Mouse (Mus musculus) gastrocnemius, postnatal 36 days (tissue): ENCODE data around the gene Rrp9. TPM values are rescaled to one million over a fixed set of nuclear protein-coding genes. Genes with fewer than 3 reads are reported as not detected.
A peak's percentile ranks its signal among the peaks of the same experiment; 100 is the strongest.

ENCODE experiments used
- DNase-seq, 2 experiments: peaks; one replicate each; pipeline ENCODE4 v3.0.0; 2022
- intact Hi-C: fragments of 180-260 bp; cut with DNase I; formaldehyde crosslinking; loops from one replicate; pipeline ENCODE4 v1.15.1; 2025
- long read RNA-seq, 2 experiments: library from polyadenylated mRNA; stranded (forward); transcript quantifications; one replicate each; pipeline ENCODE4 v2.0.0; 2021
- total RNA-seq, 2 experiments: library from RNA; stranded (reverse); gene quantifications; 2 replicates each; pipeline ENCODE4 v1.2.3; 2021

Rrp9 gene
- 10 to 100 TPM; 16.7 to 22.2 TPM for total RNA-seq
- long read RNA-seq, experiment 1, transcript Rrp9-201 (15 exons, 1,586 nt): major isoform, 13 of 16 reads
- long read RNA-seq, experiment 1, partial matches to known transcripts: 1 of 16 reads
- long read RNA-seq, experiment 1, other reads (novel, unspliced or antisense): 2 of 16 reads
- long read RNA-seq, experiment 2, transcript Rrp9-201 (15 exons, 1,586 nt): major isoform, 28 of 34 reads
- long read RNA-seq, experiment 2, partial matches to known transcripts: 2 of 34 reads
- long read RNA-seq, experiment 2, other reads (novel, unspliced or antisense): 4 of 34 reads

DNA sequence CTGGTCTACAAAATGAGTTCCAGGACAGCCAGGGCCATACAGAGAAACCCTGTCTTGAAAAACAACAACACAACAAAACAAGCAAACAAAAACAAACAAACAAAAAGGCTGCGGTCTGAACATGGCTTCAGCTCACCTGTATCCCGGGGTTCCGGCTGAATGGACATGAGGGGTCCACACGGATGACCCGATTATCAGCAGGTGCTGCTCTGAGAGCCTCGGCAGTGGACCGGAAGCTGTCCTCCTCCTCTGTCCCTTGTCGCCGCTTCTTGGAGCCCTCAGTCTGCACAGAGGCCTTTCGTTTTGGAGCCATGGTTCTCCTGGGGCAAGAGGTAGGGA is at the start of gene Rrp9:
Gene Rrp9 (plus strand): TSS at position 301 of the 339 bp plus-strand sequence.
- DNase-seq: peak in 1 of 2 experiments; percentile 6
- intact Hi-C loops: loop anchor here (2.0 to 5.0 kb wide), 4 partner anchors 27 to 187 kb away; partner anchors contain the start of gene Dusp7

DNA sequence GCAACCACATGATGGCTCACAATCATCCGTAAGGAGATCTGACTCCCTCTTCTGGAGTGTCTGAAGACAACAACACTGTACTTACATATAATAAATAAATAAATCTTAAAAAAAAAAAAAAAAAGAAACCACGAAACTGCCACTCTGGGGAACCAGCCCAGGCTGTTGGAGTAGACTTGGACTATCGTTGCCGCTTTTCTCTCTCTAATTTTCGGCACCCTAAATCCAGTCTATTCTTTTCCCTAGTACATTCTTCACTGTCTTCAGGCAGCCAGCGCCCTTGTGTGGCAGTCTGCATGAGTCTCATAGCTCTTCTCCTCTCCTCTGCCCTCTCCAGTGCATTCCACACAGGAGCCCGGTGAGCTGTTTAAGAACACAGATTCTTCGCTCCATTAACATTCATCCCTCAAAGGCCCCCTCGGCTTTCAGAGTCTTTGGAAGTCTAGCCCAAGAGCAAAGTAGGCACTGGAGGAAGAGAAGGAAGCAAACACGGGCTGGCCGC is 47.0 kb upstream of the Rrp9 start:
- no peak for DNase-seq
- intact Hi-C loops: loop anchor here (10.0 kb wide), 1 partner anchor 214 kb away; no protein-coding TSS in a partner anchor

DNA sequence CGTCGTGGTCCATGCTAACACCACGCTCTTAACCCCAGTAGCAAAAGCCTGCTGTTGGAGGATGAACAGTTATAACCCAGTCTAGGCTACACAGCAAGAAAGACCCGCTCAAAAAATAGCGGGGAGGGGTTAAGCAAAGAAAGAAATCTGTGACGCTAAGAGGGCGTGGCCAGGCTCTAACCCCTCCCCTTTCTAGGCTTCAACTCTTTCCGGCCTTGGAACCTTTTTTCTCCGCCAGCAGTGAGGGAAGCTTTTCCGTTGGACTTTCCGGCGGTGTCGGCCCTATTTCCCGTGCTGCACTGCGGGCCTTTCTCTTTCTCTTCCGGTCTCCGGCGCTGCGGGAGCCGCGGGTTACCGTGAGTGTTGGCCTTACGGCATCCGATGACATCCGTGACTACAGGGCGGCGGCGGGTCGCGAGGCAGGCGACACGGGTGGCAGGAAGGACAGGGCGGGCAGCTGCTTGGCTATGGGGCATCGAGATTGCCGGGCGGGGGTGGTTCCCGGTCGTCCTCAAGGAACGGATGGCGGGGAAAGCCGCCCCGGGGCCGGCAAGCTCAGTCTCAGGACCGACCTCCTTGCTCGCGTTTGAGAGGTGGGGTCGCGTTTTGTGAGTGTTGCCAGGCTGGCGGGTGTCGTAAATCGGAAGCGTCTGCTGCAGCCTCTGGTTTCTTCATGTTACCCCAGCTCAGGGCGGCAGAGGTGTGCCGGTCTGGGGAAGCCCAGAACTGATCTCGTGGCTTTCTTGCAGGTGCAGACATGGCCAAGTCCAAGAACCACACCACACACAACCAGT is 46.3 kb upstream of the Rrp9 start, which contains the start of gene Rpl29:
Gene Rpl29 (plus strand): TSS at position 234 of the 794 bp plus-strand sequence.
- peak; percentile 90 to 96 for DNase-seq

DNA sequence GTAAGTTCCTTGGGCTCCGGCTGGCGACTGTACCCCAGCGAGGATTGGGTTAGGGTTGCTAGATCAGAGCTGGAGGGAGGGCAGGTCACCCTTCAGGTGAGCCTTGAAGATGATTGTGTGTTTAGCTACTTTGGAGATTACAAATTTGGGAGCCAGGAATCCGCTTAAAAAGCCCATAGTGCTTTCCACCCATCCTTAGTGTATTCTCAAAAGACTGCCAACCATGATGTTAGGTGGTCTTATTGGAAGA is 45.8 kb upstream of the Rrp9 start:
- DNase-seq: no peak
- intact Hi-C loops: loop anchor here (10.0 kb wide), 1 partner anchor 255 kb away; the partner anchor contains the start of gene Wdr82

More for the DNA sequence above, 46.3 kb upstream of the Rrp9 start, which contains the start of gene Rpl29:
- intact Hi-C loops: loop anchor here (10.0 kb wide), 2 partner anchors 215 to 255 kb away; partner anchors contain the start of gene Wdr82

DNA sequence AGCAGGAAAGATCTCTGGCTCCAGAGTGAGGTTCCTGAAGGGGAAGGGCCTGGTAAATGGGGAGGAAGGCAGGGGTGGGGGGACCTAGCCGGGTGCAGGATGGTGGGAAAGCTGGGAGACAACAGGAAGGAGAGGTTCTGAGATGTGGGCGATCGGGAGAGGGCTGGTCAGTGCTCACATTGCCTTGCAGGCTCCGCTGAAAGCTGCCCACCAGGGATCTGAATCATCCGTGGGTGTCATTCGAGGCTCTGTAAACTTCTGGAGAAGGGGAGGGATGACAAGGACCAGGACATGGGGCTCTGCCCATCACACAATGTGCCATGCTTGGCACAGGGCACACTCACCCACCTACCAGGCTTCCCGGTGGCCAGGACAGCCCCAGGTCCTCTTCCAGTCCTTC is 42.4 kb upstream of the Rrp9 start:
- no peak for DNase-seq
- intact Hi-C loops: loop anchor here (10.0 kb wide), 1 partner anchor 259 kb away; the partner anchor contains the start of gene Wdr82

DNA sequence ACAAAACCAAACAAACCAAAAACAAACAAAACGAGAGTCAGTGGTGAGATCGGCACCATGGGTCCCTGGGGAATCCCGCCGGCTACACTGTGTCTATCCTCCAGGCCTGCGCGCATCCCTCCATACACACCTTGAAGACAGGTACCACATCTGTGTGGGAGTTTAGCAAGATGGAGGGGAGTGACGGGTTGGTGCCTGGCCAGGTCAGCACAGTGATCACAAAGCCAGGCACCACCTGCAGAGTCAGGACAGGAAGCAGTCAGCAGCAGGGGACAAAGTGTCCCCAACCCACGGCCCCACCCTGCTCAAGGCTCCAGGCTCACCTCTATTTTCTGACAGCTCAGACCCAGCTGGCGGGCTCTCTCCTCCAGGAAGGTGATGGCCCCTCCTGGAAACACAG is 39.2 kb upstream of the Rrp9 start:
- intact Hi-C loops: loop anchor here (10.0 kb wide), 1 partner anchor 262 kb away; the partner anchor contains the start of gene Wdr82
- no peak for DNase-seq

DNA sequence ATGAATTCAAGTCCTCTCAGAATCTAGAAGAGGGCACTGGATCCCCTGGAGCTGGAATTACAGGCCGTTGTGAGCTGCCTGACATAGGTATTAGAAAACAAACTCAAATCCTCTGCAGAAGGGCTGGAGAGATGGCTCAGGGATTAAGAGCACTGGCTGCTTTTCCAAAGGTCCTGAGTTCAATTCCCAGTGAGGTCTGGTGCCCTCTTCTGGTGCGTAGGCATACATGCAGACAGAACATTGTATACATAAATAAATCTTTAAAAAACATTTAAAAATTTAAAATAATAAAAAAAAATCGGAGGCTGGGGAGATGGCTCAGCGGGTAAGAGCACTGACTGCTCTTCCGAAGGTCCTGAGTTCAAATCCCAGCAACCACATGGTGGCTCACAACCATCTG is 33.1 kb upstream of the Rrp9 start:
- no peak for DNase-seq
- intact Hi-C loops: no loop called here

DNA sequence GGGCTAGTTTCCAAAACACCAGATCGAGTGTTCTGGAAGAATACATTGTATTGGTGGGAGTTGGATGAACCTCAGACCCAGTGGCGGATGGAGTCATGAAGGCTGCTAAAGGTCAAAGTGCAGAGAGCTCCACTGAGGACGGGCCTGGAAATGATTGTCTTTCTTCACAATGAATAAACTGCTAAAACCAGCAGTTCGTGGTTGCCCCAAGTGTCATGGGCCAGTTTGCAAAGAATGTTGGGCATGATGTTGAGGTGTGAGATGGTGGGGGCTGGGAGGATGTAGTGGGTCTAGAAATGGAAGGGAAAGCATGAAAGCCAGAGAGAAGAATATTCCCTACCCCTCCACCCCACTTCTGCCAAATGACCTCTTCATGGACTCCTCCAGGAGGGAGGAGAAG is 30.9 kb upstream of the Rrp9 start:
- no peak for DNase-seq
- intact Hi-C loops: no loop called here

DNA sequence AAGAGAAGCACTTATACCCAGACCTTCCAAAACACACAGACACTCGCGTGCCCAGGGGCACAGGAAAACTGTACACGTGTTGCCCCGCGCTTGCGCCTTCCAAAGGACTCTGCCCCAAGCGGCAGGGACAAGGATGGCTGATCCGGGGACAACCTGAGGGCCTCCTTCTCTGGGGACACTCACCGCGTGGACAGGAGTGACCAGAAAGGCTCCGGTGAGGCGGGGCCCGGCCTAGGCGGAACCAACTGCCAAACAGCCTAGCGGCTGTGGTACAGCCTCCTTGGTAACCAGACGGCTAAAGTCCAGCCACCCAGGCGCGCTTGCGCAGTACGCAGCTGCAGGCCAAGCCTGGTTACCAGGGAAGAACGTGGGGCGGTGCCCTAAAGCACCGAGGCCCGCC is 28.4 kb upstream of the Rrp9 start, which contains the start of the genes Abhd14b and Abhd14a:
Gene Abhd14b (plus strand): TSS at position 112 of the 400 bp plus-strand sequence.
Gene Abhd14a (minus strand): TSS at position 331 of the 400 bp plus-strand sequence.
- peak; percentile 93 to 97 for DNase-seq
- intact Hi-C loops: no loop called here

DNA sequence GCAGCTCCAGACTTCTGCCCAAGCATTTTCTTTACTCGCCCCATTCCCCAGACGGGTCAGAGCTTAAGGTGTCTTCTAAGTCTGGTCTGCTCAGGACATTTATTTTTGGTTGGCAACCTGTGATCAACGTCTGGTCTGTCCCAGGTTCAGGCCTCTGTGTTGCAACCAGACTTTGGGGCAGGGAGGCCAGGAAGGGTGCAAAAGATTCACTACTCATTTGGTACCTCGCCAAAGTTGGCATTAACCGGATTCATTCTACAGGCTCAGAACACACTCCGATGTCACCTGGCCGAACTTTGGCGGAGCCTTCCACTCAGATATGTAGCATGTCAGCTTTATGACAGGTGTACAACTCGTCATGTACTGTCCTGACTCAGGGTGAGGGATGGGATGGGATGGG is 27.8 kb upstream of the Rrp9 start:
- intact Hi-C loops: loop anchor here (2.0 kb wide), 1 partner anchor 29 kb away; the partner anchor contains the start of gene Parp3

DNA sequence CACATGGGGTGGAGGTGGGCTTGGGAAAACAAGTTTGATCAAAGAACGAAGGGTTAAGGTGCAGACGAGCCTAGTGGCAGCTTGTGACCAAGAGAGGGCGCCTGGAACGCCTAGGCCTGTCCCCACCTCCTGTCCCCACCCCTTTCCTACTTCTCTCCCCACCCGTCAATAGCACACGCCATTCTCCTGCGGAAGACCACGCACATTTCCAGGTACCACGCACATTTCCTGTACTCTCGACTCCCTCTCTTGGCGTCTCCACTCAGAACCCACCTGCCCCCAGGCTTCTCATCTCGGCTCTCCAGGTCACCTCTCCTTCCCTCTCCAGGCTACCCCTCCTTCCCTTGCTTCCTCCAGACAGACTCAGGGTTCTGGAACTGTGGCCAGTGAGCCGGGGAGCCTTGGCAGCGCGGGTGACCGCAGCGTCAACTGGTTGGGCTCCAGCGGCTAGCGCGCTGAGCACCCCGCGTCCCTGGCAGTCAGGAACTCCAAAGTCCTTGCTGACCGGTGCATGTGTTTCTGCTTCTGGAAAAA is 27.2 kb upstream of the Rrp9 start:
- intact Hi-C loops: loop anchor here (2.0 kb wide), 1 partner anchor 28 kb away; the partner anchor contains the start of gene Parp3
- peak; percentile 82 to 86 for DNase-seq

More for the DNA sequence above, 27.8 kb upstream of the Rrp9 start:
- DNase-seq: no peak

DNA sequence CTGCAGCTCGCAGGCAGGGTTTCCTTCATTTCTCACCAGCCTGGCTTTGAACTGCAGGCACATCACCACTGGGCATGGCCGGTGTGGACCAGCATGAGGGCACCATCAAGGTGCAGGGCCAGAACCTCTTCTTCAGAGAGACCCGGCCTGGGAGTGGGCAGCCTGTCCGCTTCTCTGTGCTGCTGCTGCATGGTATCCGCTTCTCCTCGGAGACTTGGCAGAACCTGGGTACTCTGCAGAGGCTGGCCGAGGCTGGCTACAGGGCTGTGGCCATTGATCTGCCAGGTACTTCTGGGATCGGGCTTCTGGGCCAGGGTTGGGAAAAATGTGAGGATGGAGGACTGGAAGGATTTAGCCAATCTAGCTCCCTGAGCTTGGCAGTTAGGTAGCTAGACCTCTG is 25.8 kb upstream of the Rrp9 start:
- no peak for DNase-seq
- intact Hi-C loops: loop anchor here (2.0 to 10.0 kb wide), 2 partner anchors 27 to 435 kb away; partner anchors contain the start of genes Parp3 and Rbm15b

DNA sequence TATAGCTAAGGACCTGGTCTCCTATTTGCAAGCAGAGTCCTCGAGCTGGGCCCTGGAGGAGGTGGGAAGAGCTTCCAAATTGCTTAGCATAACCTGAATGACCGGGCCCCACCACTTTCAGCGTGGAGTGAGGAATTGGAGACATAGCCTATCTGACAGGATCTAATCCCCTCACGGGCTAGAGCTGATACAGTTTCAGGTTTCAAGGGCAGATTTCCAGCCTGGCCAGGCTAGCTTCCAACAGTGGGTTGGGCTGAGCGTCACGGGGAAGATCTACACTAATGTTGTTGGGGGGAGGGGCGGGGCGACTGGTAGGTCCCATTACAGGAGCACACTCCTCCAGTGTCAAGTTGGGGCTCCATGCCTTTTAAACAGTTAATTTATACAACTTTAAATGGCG is 25.1 kb upstream of the Rrp9 start:
- intact Hi-C loops: loop anchor here (10.0 kb wide), 1 partner anchor 434 kb away; the partner anchor contains the start of gene Rbm15b
- peak; percentile 61 to 65 for DNase-seq

DNA sequence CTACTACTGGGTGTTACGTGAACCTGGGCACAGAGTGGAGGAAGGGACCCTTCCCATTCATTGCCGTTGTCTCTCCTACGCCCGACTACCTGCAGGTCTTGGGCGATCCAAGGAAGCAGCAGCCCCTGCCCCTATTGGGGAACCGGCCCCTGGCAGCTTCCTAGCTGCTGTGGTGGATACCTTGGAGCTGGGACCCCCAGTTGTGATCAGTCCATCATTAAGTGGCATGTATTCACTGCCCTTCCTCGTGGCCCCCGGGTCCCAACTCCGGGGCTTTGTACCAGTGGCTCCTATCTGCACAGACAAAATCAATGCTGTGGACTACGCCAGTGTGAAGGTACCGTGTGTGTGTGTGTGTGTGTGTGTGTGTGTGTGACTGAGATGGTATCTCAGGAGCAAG is 24.5 kb upstream of the Rrp9 start:
- intact Hi-C loops: loop anchor here (10.0 kb wide), 1 partner anchor 434 kb away; the partner anchor contains the start of gene Rbm15b
- no peak for DNase-seq

DNA sequence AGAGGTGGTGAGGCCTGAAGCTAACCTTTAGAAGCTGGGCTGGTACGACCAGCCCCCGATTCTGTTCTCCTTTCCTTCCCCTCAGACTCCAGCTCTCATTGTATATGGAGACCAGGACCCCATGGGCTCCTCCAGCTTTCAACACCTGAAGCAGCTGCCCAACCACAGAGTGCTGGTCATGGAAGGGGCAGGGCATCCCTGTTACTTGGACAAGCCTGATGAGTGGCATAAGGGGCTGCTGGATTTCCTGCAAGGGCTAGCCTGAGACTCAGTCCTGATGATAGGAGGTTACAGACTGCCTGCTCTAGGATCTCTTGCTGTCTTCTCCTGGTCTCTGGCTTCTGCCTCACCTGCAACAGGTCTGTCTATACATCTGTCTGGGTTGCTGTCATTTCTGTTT is 23.9 kb upstream of the Rrp9 start:
- intact Hi-C loops: loop anchor here (10.0 kb wide), 1 partner anchor 433 kb away; the partner anchor contains the start of gene Rbm15b
- no peak for DNase-seq

DNA sequence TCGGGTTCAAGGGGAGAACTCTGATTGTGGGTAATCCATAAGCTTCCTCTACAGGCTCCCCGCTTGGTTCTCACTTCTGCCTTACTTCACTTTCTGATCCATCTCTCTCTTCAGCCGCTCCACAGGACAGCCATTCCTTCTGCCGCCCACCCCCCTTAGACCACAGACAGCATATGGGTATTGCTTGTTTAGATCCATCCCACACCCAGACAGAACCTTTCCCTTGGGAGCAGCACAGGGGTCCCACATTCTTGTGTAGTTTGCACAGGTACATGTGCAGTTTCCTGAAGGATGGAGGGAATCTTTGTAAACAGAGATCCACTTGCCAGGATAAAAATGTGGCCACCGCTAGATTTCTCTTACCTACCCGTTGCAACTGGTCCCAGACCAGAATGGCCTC is 23.4 kb upstream of the Rrp9 start:
- intact Hi-C loops: loop anchor here (10.0 kb wide), 1 partner anchor 432 kb away; the partner anchor contains the start of gene Rbm15b
- no peak for DNase-seq

DNA sequence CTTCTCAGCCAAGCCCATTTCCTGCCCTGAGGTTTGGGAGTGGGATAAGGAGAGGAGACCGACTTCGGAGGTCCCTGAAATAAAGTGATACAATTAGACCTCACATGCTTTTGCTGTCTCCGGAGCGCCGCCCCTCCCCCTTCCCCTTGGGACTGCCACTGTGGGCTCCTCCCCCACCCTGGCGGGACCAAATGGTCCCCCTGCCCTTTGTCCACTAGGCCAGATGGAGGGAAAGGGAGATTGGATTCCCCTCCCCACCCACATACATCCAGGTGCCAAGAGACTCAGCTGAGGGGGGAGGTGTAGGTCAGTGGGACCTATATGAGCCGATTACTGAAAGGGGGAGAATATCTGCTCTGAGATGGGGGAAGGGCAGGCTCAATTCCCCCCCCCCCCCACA is 22.9 kb upstream of the Rrp9 start:
- intact Hi-C loops: loop anchor here (10.0 kb wide), 1 partner anchor 432 kb away; the partner anchor contains the start of gene Rbm15b
- no peak for DNase-seq

DNA sequence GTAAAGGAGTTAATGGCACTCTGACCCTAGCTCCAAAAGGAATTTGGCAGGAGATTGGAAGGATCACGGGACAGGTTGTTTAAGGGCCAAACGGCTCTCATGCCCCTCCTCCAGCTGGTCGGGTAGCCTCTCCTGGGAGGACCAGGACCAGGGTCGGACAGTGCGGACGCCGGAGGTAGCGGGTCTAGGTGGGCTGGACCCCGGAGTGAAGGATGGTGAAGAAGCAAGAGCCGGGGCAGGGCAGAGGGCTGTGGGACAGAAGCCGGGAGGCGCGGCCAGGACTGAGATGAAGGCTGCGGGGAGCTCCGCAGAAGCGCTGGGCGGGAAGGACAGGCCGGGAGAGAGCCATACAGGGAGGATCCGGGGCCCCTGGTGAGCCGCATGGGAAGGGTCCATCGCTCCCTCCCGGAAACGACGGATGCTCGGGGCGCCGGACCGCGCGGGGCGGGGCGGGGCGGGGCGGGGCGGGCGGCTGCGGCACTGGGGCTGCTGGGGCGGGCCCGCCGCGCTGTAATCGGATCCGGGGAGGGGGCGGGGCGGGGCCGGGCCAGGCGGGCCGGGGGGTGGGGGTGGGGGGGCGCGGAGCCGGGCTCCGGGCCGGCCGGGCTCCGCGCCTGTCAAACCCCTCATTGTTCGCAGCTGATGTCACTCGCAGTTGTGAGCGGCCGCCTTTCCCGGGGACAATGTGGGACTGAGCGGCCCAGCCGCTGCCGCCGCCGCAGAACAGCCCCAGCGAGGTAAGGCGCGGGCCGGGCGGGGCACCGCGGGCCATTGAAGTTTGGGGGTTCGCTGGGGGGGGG is 22.3 kb upstream of the Rrp9 start, which contains the start of gene Pcbp4:
Gene Pcbp4 (plus strand): TSS at position 21 of the 800 bp plus-strand sequence.
- DNase-seq: peak in 1 of 2 experiments; percentile 67
- intact Hi-C loops: loop anchor here (10.0 kb wide), 1 partner anchor 431 kb away; the partner anchor contains the start of gene Rbm15b
